Mouse (Mus musculus) ES-Bruce4 (cell line): Measurements from ENCODE around the gene Gm4881.

Source experiments
- CTCF ChIP-seq: IDR thresholded peaks from one replicate; pipeline ENCODE4 v1.8.1; 2011; ENCODE audit warnings: low read depth, low read length
- POLR2A ChIP-seq: IDR thresholded peaks from one replicate; pipeline ENCODE4 v1.8.1; 2011; ENCODE audit warnings: low read length; ENCODE audit not compliant: insufficient read depth

GRCm38 (mm10) chr7:24978781-24979180 is 34.5 kb upstream of the Gm4881 start:
- no peak for TF ChIP-seq CTCF
- TF ChIP-seq POLR2A, result no peak
